Mouse (Mus musculus): ENCODE measurements at regions not wholly inside any gene's neighbourhood (a gene's known extent, or its start where the extent isn't known, plus 50 kb on each side); places are given as distances from the start of the nearest gene placed in this dataset.

- TF ChIP-seq CTCF (conservative IDR thresholded peaks at IDR 0.05; ENCODE audit: low read length) = no peak
- TF ChIP-seq NANOG (IDR thresholded peaks at IDR 0.05; ENCODE audit: borderline replicate concordance, low read length) = no peak
These were observed 116.7 kb upstream of the Pik3r1 start for GRCm38 (mm10) chr13:101884752-101885151.

All from E14TG2a.4 (cell line).